Mouse (Mus musculus): ENCODE data around the gene Ajuba. TPM values are rescaled to one million over a fixed set of nuclear protein-coding genes. Genes with fewer than 3 reads are reported as not detected.

The Ajuba gene
- total RNA-seq, 1 experiment: 65.1 TPM

DNA sequence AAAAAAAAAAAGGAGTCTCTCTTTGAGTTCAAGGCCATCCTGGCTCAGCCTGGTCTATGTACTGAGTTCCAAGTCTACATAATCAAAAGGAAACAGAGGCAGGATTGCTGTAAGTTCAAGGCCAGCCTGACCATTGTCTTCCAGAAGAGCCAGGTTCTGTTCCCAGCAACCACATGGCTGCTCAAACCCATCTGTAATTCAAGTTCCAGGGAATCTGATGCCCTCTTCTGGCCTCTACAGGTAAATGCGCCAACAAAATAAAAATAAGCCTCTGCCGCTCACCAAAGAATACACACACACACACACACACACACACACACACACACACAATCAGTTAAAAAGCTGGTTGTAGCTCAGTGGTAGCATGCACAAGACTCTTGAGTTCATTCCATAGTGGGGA, 38.8 kb downstream of the Ajuba start:
- no peaks in the 10 kb centered on the region for H3K9me3 ChIP-seq (ENCODE audit: control insufficient read depth, insufficient read depth, low read depth, low read length)
- no peak overlapping the region for H3K4me3 ChIP-seq (ENCODE audit: insufficient read depth in 1 of 2, low read depth in 1 of 2, low read length in 2 of 2, poor library complexity in 1 of 2, severe bottlenecking in 1 of 2)
- H3K36me3 ChIP-seq (ENCODE audit: control insufficient read depth, insufficient read depth, low read length, poor library complexity, severe bottlenecking): peaks cover 7% of the 10 kb centered on the region; the same call in 1 of the 2 replicates
- no peak for DNase-seq (ENCODE audit: low read depth, low spot score)
- no peak overlapping the region for H3K9ac ChIP-seq (ENCODE audit: insufficient read depth, low read depth, low read length, poor library complexity, severe bottlenecking)
- no peak overlapping the region for H3K27ac ChIP-seq (ENCODE audit: insufficient read depth, low read depth, low read length, poor library complexity, severe bottlenecking)
- TF ChIP-seq ZC3H11A (IDR thresholded peaks at IDR 0.05; ENCODE audit: borderline replicate concordance, low read depth, low read length) (no peak), CHD2 (IDR thresholded peaks at IDR 0.05; ENCODE audit: low read depth, low read length) (no peak), ZNF384 (IDR thresholded peaks at IDR 0.05; ENCODE audit: low read depth, low read length) (no peak), MAFK (IDR thresholded peaks at IDR 0.05; ENCODE audit: insufficient read depth, low read depth, low read length) (no peak), HCFC1 (IDR thresholded peaks at IDR 0.05; ENCODE audit: borderline replicate concordance, insufficient read depth, low read length) (no peak)
- H3K4me1 ChIP-seq (ENCODE audit: control insufficient read depth in 2 of 2, insufficient read depth in 2 of 2, low read length in 2 of 2, poor library complexity in 1 of 2): no peaks in the 10 kb centered on the region; a peak in 1 of 4 replicates
- in situ Hi-C loops (cut with MboI; ENCODE audit: low sequenced_read_pairs in 2 of 2, unreplicated experiment in 2 of 2): no loop called here

- H3K27ac ChIP-seq (ENCODE audit: insufficient read depth, low read depth, low read length, poor library complexity, severe bottlenecking): no peak overlapping the region
- no peak overlapping the region for H3K4me3 ChIP-seq (ENCODE audit: insufficient read depth in 1 of 2, low read depth in 1 of 2, low read length in 2 of 2, poor library complexity in 1 of 2, severe bottlenecking in 1 of 2)
- 0 out of 2 replicates have a peak overlapping the region, but pooled peaks have one; percentile 40 for H3K9ac ChIP-seq (ENCODE audit: insufficient read depth, low read depth, low read length, poor library complexity, severe bottlenecking)
- in situ Hi-C loops (cut with MboI; ENCODE audit: low sequenced_read_pairs in 2 of 2, unreplicated experiment in 2 of 2): no loop called here
- TF ChIP-seq ZNF384 (IDR thresholded peaks at IDR 0.05; ENCODE audit: low read depth, low read length) (no peak), HCFC1 (IDR thresholded peaks at IDR 0.05; ENCODE audit: borderline replicate concordance, insufficient read depth, low read length) (no peak), MAFK (IDR thresholded peaks at IDR 0.05; ENCODE audit: insufficient read depth, low read depth, low read length) (no peak), ZC3H11A (IDR thresholded peaks at IDR 0.05; ENCODE audit: borderline replicate concordance, low read depth, low read length) (no peak)
- H3K36me3 ChIP-seq (ENCODE audit: control insufficient read depth, insufficient read depth, low read length, poor library complexity, severe bottlenecking): no peaks in the 10 kb centered on the region
- H3K4me1 ChIP-seq (ENCODE audit: control insufficient read depth in 2 of 2, insufficient read depth in 2 of 2, low read length in 2 of 2, poor library complexity in 1 of 2): peaks cover 0 to 4% of the 10 kb centered on the region in 2 experiments; a peak in 2 of 4 replicates
- H3K9me3 ChIP-seq (ENCODE audit: control insufficient read depth, insufficient read depth, low read depth, low read length): no peaks in the 10 kb centered on the region
- peak; percentile 91 for DNase-seq (ENCODE audit: low read depth, low spot score)
Measured at GRCm38 (mm10) chr14:54528446-54529111, 48.8 kb downstream of the Ajuba start.

GRCm38 (mm10) chr14:54528007-54528393, 49.4 kb downstream of the Ajuba start:
- Histone ChIP-seq H3K27ac (ENCODE audit: insufficient read depth, low read depth, low read length, poor library complexity, severe bottlenecking) (no peak overlapping the region), H3K4me1 (ENCODE audit: control insufficient read depth in 2 of 2, insufficient read depth in 2 of 2, low read length in 2 of 2, poor library complexity in 1 of 2) (peaks cover 0 to 4% of the 10 kb centered on the region in 2 experiments; a peak in 2 of 4 replicates), H3K4me3 (ENCODE audit: insufficient read depth in 1 of 2, low read depth in 1 of 2, low read length in 2 of 2, poor library complexity in 1 of 2, severe bottlenecking in 1 of 2) (no peak overlapping the region), H3K9ac (ENCODE audit: insufficient read depth, low read depth, low read length, poor library complexity, severe bottlenecking) (no peak overlapping the region), H3K36me3 (ENCODE audit: control insufficient read depth, insufficient read depth, low read length, poor library complexity, severe bottlenecking) (no peaks in the 10 kb centered on the region), H3K9me3 (ENCODE audit: control insufficient read depth, insufficient read depth, low read depth, low read length) (no peaks in the 10 kb centered on the region)
- no peak for DNase-seq (ENCODE audit: low read depth, low spot score)
- in situ Hi-C loops (cut with MboI; ENCODE audit: low sequenced_read_pairs in 2 of 2, unreplicated experiment in 2 of 2): no loop called here
- TF ChIP-seq MAFK (IDR thresholded peaks at IDR 0.05; ENCODE audit: insufficient read depth, low read depth, low read length) (no peak), ZNF384 (IDR thresholded peaks at IDR 0.05; ENCODE audit: low read depth, low read length) (no peak), HCFC1 (IDR thresholded peaks at IDR 0.05; ENCODE audit: borderline replicate concordance, insufficient read depth, low read length) (no peak), CHD2 (IDR thresholded peaks at IDR 0.05; ENCODE audit: low read depth, low read length) (no peak), ZC3H11A (IDR thresholded peaks at IDR 0.05; ENCODE audit: borderline replicate concordance, low read depth, low read length) (no peak)

DNA sequence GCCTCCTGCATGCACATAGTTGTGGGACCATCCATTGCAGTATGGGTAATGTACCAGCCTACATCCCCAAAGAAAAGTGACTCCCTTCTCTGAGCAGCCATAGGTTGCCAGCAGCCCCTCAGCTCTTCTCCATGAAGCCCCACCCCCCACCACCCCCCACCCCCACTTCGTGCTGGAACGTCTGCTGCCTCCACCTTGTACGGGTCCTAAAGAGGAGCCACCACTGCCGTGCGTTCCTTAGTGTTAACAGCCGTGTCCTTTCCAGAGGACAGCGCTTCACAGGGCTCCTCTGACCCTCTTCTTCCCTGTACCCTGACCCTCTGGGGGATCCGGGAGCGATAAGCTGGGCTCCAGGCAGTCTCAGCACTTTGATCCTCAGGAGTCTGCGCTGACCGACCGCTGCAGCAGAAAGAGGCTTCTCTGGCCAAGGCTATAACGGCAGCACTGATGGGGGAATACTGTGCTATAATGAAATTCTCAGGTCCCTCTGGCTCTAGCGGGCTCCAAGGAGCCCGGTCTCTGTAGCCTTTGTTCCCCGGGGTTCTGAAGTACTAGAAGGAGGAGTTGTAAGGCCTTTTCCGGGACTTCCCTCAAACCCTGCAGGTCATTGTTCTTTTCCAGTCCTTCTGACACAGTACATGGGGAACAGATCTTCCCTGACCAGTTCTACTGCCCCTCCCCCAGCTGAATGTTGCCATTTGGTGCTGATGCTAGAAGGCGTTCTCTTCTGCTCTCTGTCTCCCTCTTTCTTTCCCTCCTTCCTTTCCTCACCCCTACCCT, 49.9 kb downstream of the Ajuba start:
- in situ Hi-C loops (cut with MboI; ENCODE audit: low sequenced_read_pairs in 2 of 2, unreplicated experiment in 2 of 2): no loop called here
- no peaks in the 10 kb centered on the region for H3K36me3 ChIP-seq (ENCODE audit: control insufficient read depth, insufficient read depth, low read length, poor library complexity, severe bottlenecking)
- no peaks in the 10 kb centered on the region for H3K9me3 ChIP-seq (ENCODE audit: control insufficient read depth, insufficient read depth, low read depth, low read length)
- peaks cover 0 to 4% of the 10 kb centered on the region in 2 experiments; a peak in 2 of 4 replicates for H3K4me1 ChIP-seq (ENCODE audit: control insufficient read depth in 2 of 2, insufficient read depth in 2 of 2, low read length in 2 of 2, poor library complexity in 1 of 2)
- no peak overlapping the region for H3K9ac ChIP-seq (ENCODE audit: insufficient read depth, low read depth, low read length, poor library complexity, severe bottlenecking)
- DNase-seq (ENCODE audit: low read depth, low spot score): no peak
- no peak overlapping the region for H3K27ac ChIP-seq (ENCODE audit: insufficient read depth, low read depth, low read length, poor library complexity, severe bottlenecking)
- H3K4me3 ChIP-seq (ENCODE audit: insufficient read depth in 1 of 2, low read depth in 1 of 2, low read length in 2 of 2, poor library complexity in 1 of 2, severe bottlenecking in 1 of 2): peak overlapping the region in 1 of 2 experiments; percentile 15; a peak in 2 of 4 replicates
- no peak for TF ChIP-seq MAFK (IDR thresholded peaks at IDR 0.05; ENCODE audit: insufficient read depth, low read depth, low read length)
- TF ChIP-seq ZC3H11A (IDR thresholded peaks at IDR 0.05; ENCODE audit: borderline replicate concordance, low read depth, low read length): no peak
- no peak for TF ChIP-seq HCFC1 (IDR thresholded peaks at IDR 0.05; ENCODE audit: borderline replicate concordance, insufficient read depth, low read length)
- no peak for TF ChIP-seq CHD2 (IDR thresholded peaks at IDR 0.05; ENCODE audit: low read depth, low read length)
- no peak for TF ChIP-seq ZNF384 (IDR thresholded peaks at IDR 0.05; ENCODE audit: low read depth, low read length)

Measured in ES-E14 (cell line).